Mouse (Mus musculus) spleen, adult 2 months (tissue): ENCODE results near the gene Anks6. TPM values are rescaled to one million over a fixed set of nuclear protein-coding genes. Genes with fewer than 3 reads are reported as not detected.

Experiments used
- DNase-seq, 2 experiments: peaks; one replicate each; pipeline versions ENCODE4 v3.0.0 to v3.0.0-alpha.2; 2012 to 2021; ENCODE audit warnings: low spot score in 2 of 2, low read depth in 1 of 2
- H3K27ac ChIP-seq: fragments of 200-500 bp; 2 replicates; pipeline ENCODE4 v1.5.1; 2012; ENCODE audit warnings: low read length, inconsistent platforms; ENCODE audit not compliant: insufficient read depth
- H3K27me3 ChIP-seq: fragments of 200-500 bp; 2 replicates; pipeline ENCODE4 v1.6.1; 2012; ENCODE audit warnings: mild to moderate bottlenecking, moderate library complexity, low read length, inconsistent platforms; ENCODE audit not compliant: control insufficient read depth, insufficient read depth
- H3K36me3 ChIP-seq: fragments of 200-500 bp; 2 replicates; pipeline ENCODE4 v1.6.1; 2012; ENCODE audit warnings: mild to moderate bottlenecking, low read length, inconsistent platforms; ENCODE audit not compliant: control insufficient read depth, insufficient read depth
- H3K4me1 ChIP-seq: fragments of 200-500 bp; 2 replicates; pipeline ENCODE4 v1.6.1; 2011; ENCODE audit warnings: inconsistent platforms; ENCODE audit not compliant: control insufficient read depth, insufficient read depth, insufficient read length
- H3K4me3 ChIP-seq: fragments of 200-500 bp; 2 replicates; pipeline ENCODE4 v1.5.1; 2011; ENCODE audit warnings: mild to moderate bottlenecking, inconsistent platforms; ENCODE audit not compliant: insufficient read depth, insufficient read length; ENCODE audit errors: extremely low read depth
- CTCF ChIP-seq: fragments of 200-500 bp; IDR thresholded peaks from 2 replicates; pipeline ENCODE4 v1.5.1; 2011; ENCODE audit warnings: mild to moderate bottlenecking, inconsistent platforms; ENCODE audit not compliant: insufficient read depth, insufficient read length, insufficient replicate concordance; ENCODE audit errors: extremely low read depth
- POLR2A ChIP-seq: fragments of 200-500 bp; IDR thresholded peaks from 2 replicates; pipeline ENCODE4 v1.6.1; 2011; ENCODE audit warnings: low read depth, low read length, inconsistent platforms
- WGBS: fragments of 180-500 bp; shearing (Covaris S2); methylation state at CpG from one replicate; pipeline ENCODE4 v1.1.7; 2018; 5-methylcytosine and 5-hydroxymethylcytosine counted together
- polyA plus RNA-seq: library from polyadenylated mRNA; depleted of rRNA; stranded (reverse); fragments of >200 nt; gene quantifications from 2 replicates; pipeline ENCODE4 v1.2.3, GENCODE M21; 2012

The Anks6 gene
- polyA plus RNA-seq, 1 experiment: 1.5 TPM

- peak overlapping the region; percentile 92 for H3K27ac ChIP-seq
- 10% methylated on average over 12 of the region's 12 CpGs for WGBS
- DNase-seq: peak; percentile 69 to 87
- peak overlapping the region; percentile 61 for H3K4me3 ChIP-seq
- TF ChIP-seq POLR2A (no peak), CTCF (no peak)
- no peaks in the 10 kb centered on the region for H3K27me3 ChIP-seq
- peaks cover 32% of the 10 kb centered on the region; the same call in 1 of the 2 replicates for H3K4me1 ChIP-seq
- no peaks in the 10 kb centered on the region for H3K36me3 ChIP-seq
These were observed 46.6 kb downstream of the Anks6 start for GRCm38 (mm10) chr4:47010400-47011231.

- no peak overlapping the region for H3K4me3 ChIP-seq
- H3K4me1 ChIP-seq: no peaks in the 10 kb centered on the region; the same call in 1 of the 2 replicates
- no peaks in the 10 kb centered on the region for H3K27me3 ChIP-seq
- TF ChIP-seq POLR2A: no peak
- no peak for TF ChIP-seq CTCF
- DNase-seq: peak in 1 of 2 experiments; percentile 48
- H3K27ac ChIP-seq: no peak overlapping the region
- 42% methylated on average over 8 of the region's 8 CpGs for WGBS
- H3K36me3 ChIP-seq: no peaks in the 10 kb centered on the region
These were observed 56.4 kb downstream of the Anks6 start for GRCm38 (mm10) chr4:47000626-47001395.

- H3K4me1 ChIP-seq: no peaks in the 10 kb centered on the region; the same call in 1 of the 2 replicates
- H3K4me3 ChIP-seq: no peak overlapping the region
- no peak overlapping the region for H3K27ac ChIP-seq
- no peaks in the 10 kb centered on the region for H3K27me3 ChIP-seq
- TF ChIP-seq CTCF (no peak), POLR2A (no peak)
- WGBS: 80% methylated on average over 2 of the region's 2 CpGs
- no peaks in the 10 kb centered on the region for H3K36me3 ChIP-seq
- no peak for DNase-seq
These were observed 59.3 kb downstream of the Anks6 start for GRCm38 (mm10) chr4:46997969-46998368.

GRCm38 (mm10) chr4:46992827-46993473, 64.3 kb downstream of the Anks6 start:
- 5% methylated on average over 8 of the region's 8 CpGs for WGBS
- Histone ChIP-seq H3K36me3 (no peaks in the 10 kb centered on the region), H3K4me3 (no peak overlapping the region), H3K27me3 (peaks cover 13% of the 10 kb centered on the region), H3K27ac (no peak overlapping the region), H3K4me1 (no peaks in the 10 kb centered on the region; the same call in 1 of the 2 replicates)
- TF ChIP-seq POLR2A (no peak), CTCF (no peak)
- no peak for DNase-seq

GRCm38 (mm10) chr4:46991959-46992316, 65.3 kb downstream of the Anks6 start:
- no peaks in the 10 kb centered on the region; the same call in 1 of the 2 replicates for H3K4me1 ChIP-seq
- no peak for DNase-seq
- no peak overlapping the region for H3K27ac ChIP-seq
- no peak overlapping the region for H3K4me3 ChIP-seq
- no peaks in the 10 kb centered on the region for H3K36me3 ChIP-seq
- peaks cover 13% of the 10 kb centered on the region for H3K27me3 ChIP-seq
- TF ChIP-seq POLR2A (no peak), CTCF (no peak)
- WGBS: 5% methylated on average over 31 of the region's 31 CpGs

GRCm38 (mm10) chr4:46991016-46991958, 65.9 kb downstream of the Anks6 start, which contains the start of gene Gabbr2:
Gene Gabbr2, minus strand, starts transcription at chr4:46991873.
- Histone ChIP-seq H3K27me3 (peaks cover 13% of the 10 kb centered on the region), H3K4me3 (no peak within 1 kb of the TSS; the same call in 1 of the 2 replicates), H3K27ac (no peak within 1 kb of the TSS), H3K4me1 (no peaks in the 10 kb centered on the region; the same call in 1 of the 2 replicates), H3K36me3 (no peaks in the 10 kb centered on the region)
- no peak for DNase-seq
- WGBS: 7% methylated on average over 108 of the region's 134 CpGs
- TF ChIP-seq CTCF: no peak
- TF ChIP-seq POLR2A: no peak
